ENCODE assay signal across 8 mouse cellular contexts in genomic region chr7:122251197-122252011, GRCm38 (mm10). TPM values are rescaled to one million over a fixed set of nuclear protein-coding genes. Genes with fewer than 3 reads are reported as not detected.
DNase-seq lines count a peak whose midpoint lies in the region; ATAC-seq lines count a peak whose summit lies in the region.

No protein-coding gene starts in this region.

- DNase-seq in ZHBTc4 (ENCODE audit: low read depth, low spot score), result peak; percentile 88
- DNase-seq in gastrocnemius, postnatal 10 days, result peak; percentile 65
- DNase-seq in induced T-regulatory cell, adult 2 months (ENCODE audit: low read depth), result peak; percentile 90
- peak; percentile 69 to 71 for DNase-seq in left cerebral cortex, adult 8-10 months (ENCODE audit: low spot score in 2 of 2)
- DNase-seq in right cerebral cortex, postnatal 14 days, result peak; percentile 74
- DNase-seq in urinary bladder, postnatal 25 days (ENCODE audit: low spot score), result peak; percentile 81

- ATAC-seq in common myeloid progenitor, adult 5-6 weeks (replicated peaks; ENCODE audit: low read depth, poor library complexity, severe bottlenecking), result peak; percentile 95
- peak; percentile 92 for ATAC-seq in megakaryocyte progenitor cell, adult 5-6 weeks (replicated peaks; ENCODE audit: poor library complexity)

RNA-seq across cellular contexts. Expression of gene Chp2, which starts 32.1 kb away (rescaled TPM):
- total RNA-seq in common myeloid progenitor, adult 5-6 weeks (2017), result 0.24 TPM in 1 of 2 replicates, not detected in the other
- 1 to 10 TPM; 5.1 to 6.2 TPM for total RNA-seq in gastrocnemius, postnatal 10 days (2021)
- 1 to 10 TPM; 4.6 to 5.9 (median 5.0) TPM for total RNA-seq in left cerebral cortex, adult 8-10 months (2022)
- total RNA-seq in megakaryocyte progenitor cell, adult 5-6 weeks (2015), result not detected in 2 replicates
- not detected in 2 replicates for total RNA-seq in megakaryocyte progenitor cell, adult 5-6 weeks (2017)

RNA-seq across cellular contexts. Expression of gene Prkcb, which starts 37.1 kb away (rescaled TPM):
- total RNA-seq in common myeloid progenitor, adult 5-6 weeks (2017), result 3.7 and 4.8 TPM in 2 replicates
- 1 to 10 TPM; 2.9 to 4.2 TPM for total RNA-seq in gastrocnemius, postnatal 10 days (2021)
- 1,000 to 10,000 TPM in 2 of 4 experiments, 100 to 1,000 TPM in 2; 870 to 1,138 (median 953) TPM for total RNA-seq in left cerebral cortex, adult 8-10 months (2022)
- total RNA-seq in megakaryocyte progenitor cell, adult 5-6 weeks (2015), result 34.1 and 39.9 TPM in 2 replicates
- 24.8 and 32.6 TPM in 2 replicates for total RNA-seq in megakaryocyte progenitor cell, adult 5-6 weeks (2017)

Comparison
In these comparisons a context has a peak if more than half of its experiments do, and no peak if none do; other contexts are left out.
1. Peak in every context shown above with its lines: DNase-seq and ATAC-seq.
2. RNA of gene Prkcb, which starts 37.1 kb away (total RNA-seq): 870 to 1,138 TPM in left cerebral cortex, adult 8-10 months; 24.8 to 39.9 TPM in megakaryocyte progenitor cell, adult 5-6 weeks, 2.9 to 4.2 TPM in gastrocnemius, postnatal 10 days and 3.7 to 4.8 TPM in common myeloid progenitor, adult 5-6 weeks; every median in the first group is over 10 times any median in the second.